Mouse (Mus musculus) kidney, embryonic 16.5 days (tissue): ENCODE measurements at regions not wholly inside any gene's neighbourhood (a gene's known extent, or its start where the extent isn't known, plus 50 kb on each side); places are given as distances from the start of the nearest gene placed in this dataset.

Experiments
- ATAC-seq: fragments of 200-750 bp; cut with Nextera tagmentation; 2 replicates; pipeline ENCODE4 v1.8.0; 2017; ENCODE audit warnings: moderate TSS enrichment; ENCODE audit not compliant: low FRiP score, low TSS enrichment
- H3K27ac ChIP-seq: fragments of 300-500 bp; sonication (generic); 2 replicates; pipeline ENCODE4 v1.5.1; 2014; ENCODE audit warnings: low read length
- H3K27me3 ChIP-seq: fragments of 300-500 bp; sonication (generic); 2 replicates; pipeline ENCODE4 v1.6.1; 2014; ENCODE audit warnings: low read length, control low read depth, mixed read lengths; ENCODE audit not compliant: insufficient read depth
- H3K36me3 ChIP-seq: fragments of 300-500 bp; sonication (generic); 2 replicates; pipeline ENCODE4 v1.6.1; 2014; ENCODE audit warnings: low read length, control low read depth, mixed read lengths; ENCODE audit not compliant: insufficient read depth
- H3K4me1 ChIP-seq: fragments of 300-500 bp; sonication (generic); 2 replicates; pipeline ENCODE4 v1.6.1; 2014; ENCODE audit warnings: low read length, control low read depth, mixed read lengths; ENCODE audit not compliant: insufficient read depth
- H3K4me2 ChIP-seq: fragments of 300-500 bp; sonication (generic); replicated peaks from 2 replicates; pipeline ENCODE4 v1.6.1; 2014; ENCODE audit warnings: low read depth, low read length
- H3K4me3 ChIP-seq: fragments of 300-500 bp; sonication (generic); 2 replicates; pipeline ENCODE4 v1.5.1; 2014; ENCODE audit warnings: mild to moderate bottlenecking, low read length
- H3K9ac ChIP-seq: fragments of 300-500 bp; sonication (generic); replicated peaks from 2 replicates; pipeline ENCODE4 v1.6.1; 2014; ENCODE audit warnings: low read length
- H3K9me3 ChIP-seq: fragments of 300-500 bp; sonication (generic); 2 replicates; pipeline ENCODE4 v1.6.1; 2016; ENCODE audit warnings: low read length, control low read depth
- WGBS: fragments of 180-500 bp; shearing (Covaris S2); extraction: QIAGEN DNeasy Blood & Tissue Kit; methylation state at CpG from one replicate; pipeline ENCODE4 v1.1.7; 2014; 5-methylcytosine and 5-hydroxymethylcytosine counted together

DNA sequence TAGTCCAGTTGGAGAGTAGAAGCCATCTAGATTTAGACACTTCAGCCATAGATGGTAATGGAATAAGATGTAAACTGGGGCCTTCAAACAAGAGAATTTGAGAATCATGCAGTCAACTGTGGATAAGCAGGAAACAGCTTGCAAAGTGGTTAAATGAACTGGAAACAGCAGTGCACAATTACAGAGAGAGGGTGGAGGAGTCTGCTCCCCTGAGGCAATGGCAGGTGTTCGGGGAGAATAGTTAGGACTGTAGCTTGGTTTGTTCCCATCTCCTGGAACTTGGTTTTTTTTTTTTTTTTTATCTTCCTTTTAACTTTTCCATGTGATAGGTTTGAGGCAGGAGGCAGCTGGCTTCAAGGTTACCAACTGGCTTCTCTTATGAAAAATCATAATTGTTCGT is 165.1 kb upstream of the Ell2 start:
- peak; percentile 76 for ATAC-seq
- H3K36me3 ChIP-seq: no peaks in the 10 kb centered on the region
- no peaks in the 10 kb centered on the region for H3K9me3 ChIP-seq
- WGBS: 56% methylated on average over 2 of the region's 2 CpGs
- H3K4me1 ChIP-seq: peaks cover 15% of the 10 kb centered on the region
- H3K27me3 ChIP-seq: no peaks in the 10 kb centered on the region
- no peak overlapping the region for H3K9ac ChIP-seq
- H3K4me2 ChIP-seq: no peak overlapping the region
- no peak overlapping the region for H3K4me3 ChIP-seq
- no peak overlapping the region for H3K27ac ChIP-seq

DNA sequence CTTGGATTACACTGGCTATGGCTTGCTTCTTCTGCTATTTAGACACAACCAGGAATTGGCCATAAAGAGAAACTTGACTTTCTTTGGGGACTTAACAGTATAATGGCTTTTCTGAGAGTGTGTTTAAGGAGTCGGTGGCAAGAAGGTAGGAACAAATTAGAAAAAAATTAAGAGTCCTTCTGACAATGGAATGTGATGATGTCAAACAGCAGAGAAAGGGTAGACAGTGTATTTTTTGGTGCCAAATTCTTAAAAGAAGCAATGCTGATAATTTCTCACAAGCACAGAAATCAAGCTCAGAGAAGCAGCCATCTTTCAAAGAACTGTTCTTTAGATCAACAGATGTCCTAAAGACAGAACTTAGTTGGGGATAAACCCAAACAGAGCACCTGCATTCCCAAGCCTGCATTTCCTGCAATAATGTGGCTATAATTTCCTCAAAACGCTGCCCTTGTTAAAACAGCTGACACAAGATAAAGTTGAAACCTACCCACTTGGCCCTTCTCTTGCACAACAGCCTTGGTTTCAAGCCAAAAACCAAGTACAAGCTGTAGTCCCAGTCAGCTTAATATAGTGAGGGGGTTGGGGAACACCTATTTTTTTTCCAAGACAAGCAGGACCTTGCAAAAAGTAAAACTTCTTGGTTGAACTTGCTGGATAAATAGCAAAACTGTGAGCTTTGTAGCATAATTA is 164.2 kb upstream of the Ell2 start:
- Histone ChIP-seq H3K4me3 (no peak overlapping the region), H3K27ac (no peak overlapping the region), H3K9ac (no peak overlapping the region), H3K4me1 (peaks cover 15% of the 10 kb centered on the region), H3K27me3 (no peaks in the 10 kb centered on the region), H3K36me3 (no peaks in the 10 kb centered on the region), H3K4me2 (no peak overlapping the region), H3K9me3 (no peaks in the 10 kb centered on the region)
- 60% methylated on average over 2 of the region's 2 CpGs for WGBS
- ATAC-seq: no peak

DNA sequence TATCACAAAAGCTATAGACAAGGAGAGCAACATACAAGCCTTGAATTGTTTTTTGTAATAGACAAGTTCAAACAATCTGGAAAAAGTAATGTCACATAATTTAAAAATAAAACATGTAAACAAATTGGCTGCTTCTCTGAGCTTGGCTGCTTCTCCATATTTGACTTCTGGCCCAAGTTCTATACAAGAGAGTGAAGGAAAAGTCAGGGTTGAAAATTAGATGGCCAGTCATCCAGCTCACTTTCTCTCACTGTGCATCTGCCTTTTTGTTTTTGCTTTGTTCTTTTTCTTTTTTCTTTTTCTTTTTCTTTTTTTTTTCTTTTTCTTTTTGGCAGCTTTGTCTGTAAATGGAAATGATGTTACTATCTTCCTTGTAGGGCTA is 163.6 kb upstream of the Ell2 start:
- H3K9me3 ChIP-seq: no peaks in the 10 kb centered on the region
- no peaks in the 10 kb centered on the region for H3K27me3 ChIP-seq
- no peak for ATAC-seq
- no peak overlapping the region for H3K9ac ChIP-seq
- H3K4me2 ChIP-seq: no peak overlapping the region
- H3K27ac ChIP-seq: no peak overlapping the region
- H3K36me3 ChIP-seq: no peaks in the 10 kb centered on the region
- H3K4me3 ChIP-seq: no peak overlapping the region
- H3K4me1 ChIP-seq: peaks cover 15% of the 10 kb centered on the region

DNA sequence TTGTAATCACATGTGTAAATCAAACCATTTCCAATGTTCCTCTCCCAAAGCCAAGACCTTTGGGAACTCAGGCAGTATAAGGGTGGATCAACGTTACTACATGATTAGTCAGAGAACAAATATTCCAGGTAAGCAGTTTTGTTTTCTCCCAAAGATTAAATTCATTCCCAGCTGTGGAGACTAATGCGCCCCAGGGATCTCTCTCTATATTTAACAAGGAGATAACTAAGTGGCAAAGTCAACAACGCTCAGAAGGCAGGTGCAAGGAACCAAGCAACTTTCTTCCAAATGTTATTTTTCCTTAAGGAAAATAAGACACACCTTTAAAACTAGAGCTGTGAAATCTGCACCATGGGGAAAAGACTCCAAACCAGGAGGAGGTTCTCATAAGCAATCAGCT is 163.0 kb upstream of the Ell2 start:
- no peaks in the 10 kb centered on the region for H3K27me3 ChIP-seq
- 65% methylated on average over 3 of the region's 3 CpGs for WGBS
- H3K9me3 ChIP-seq: no peaks in the 10 kb centered on the region
- no peak overlapping the region for H3K9ac ChIP-seq
- no peak overlapping the region for H3K4me2 ChIP-seq
- ATAC-seq: no peak
- H3K4me3 ChIP-seq: no peak overlapping the region
- no peak overlapping the region for H3K27ac ChIP-seq
- H3K36me3 ChIP-seq: no peaks in the 10 kb centered on the region
- H3K4me1 ChIP-seq: peaks cover 15% of the 10 kb centered on the region

DNA sequence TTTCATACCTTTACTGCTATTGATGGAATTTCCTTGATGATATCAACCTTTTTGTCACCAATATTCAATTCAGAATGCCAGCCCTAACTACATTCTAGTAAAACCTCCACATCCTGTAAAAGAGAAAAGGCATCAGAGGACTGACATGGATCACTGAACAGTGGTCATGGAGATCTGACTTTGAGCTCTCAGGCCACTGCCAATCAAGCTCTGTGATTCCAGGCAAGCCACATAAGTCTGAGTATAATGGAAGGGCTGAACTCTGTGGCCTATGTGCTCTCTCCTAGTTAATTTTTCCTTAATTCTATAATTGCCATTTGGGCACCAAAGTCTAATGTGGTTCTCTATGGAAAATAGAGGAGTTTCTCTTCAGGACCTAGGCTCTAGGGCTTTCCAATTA is 161.8 kb upstream of the Ell2 start:
- no peak overlapping the region for H3K4me3 ChIP-seq

DNA sequence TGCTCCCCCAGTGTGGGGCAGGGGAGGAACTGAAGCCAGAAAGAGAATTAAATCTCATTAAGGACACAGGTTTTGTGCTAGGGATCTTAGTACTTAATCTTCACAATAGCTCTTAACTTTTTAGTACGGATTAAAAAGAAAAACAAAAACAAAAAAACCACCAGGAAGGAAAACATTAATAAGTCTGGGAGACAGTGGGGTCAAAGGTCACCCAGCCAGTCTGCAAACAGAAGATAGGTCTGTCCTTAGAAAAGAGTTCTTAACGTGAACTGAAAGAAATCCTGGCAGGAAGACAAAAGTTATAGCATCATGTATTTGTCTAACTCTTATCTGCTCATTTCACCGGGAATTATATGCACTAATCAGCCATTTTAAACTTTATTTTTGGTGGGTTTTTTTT is 158.8 kb upstream of the Ell2 start:
- WGBS: 25% methylated on average over 3 of the region's 3 CpGs
- Histone ChIP-seq H3K4me3 (no peak overlapping the region), H3K27me3 (no peaks in the 10 kb centered on the region), H3K9ac (no peak overlapping the region), H3K9me3 (no peaks in the 10 kb centered on the region), H3K4me1 (0 out of 2 replicates have a peak, but pooled peaks cover 7% of the 10 kb centered on the region), H3K4me2 (no peak overlapping the region), H3K36me3 (no peaks in the 10 kb centered on the region), H3K27ac (no peak overlapping the region)
- no peak for ATAC-seq

More for the DNA sequence above, 161.8 kb upstream of the Ell2 start:
- Histone ChIP-seq H3K9ac (no peak overlapping the region), H3K27me3 (no peaks in the 10 kb centered on the region), H3K36me3 (no peaks in the 10 kb centered on the region), H3K27ac (peak overlapping the region; percentile 53; the same call in 1 of the 2 replicates), H3K9me3 (no peaks in the 10 kb centered on the region), H3K4me2 (no peak overlapping the region), H3K4me1 (peaks cover 15% of the 10 kb centered on the region)
- peak; percentile 95 for ATAC-seq

DNA sequence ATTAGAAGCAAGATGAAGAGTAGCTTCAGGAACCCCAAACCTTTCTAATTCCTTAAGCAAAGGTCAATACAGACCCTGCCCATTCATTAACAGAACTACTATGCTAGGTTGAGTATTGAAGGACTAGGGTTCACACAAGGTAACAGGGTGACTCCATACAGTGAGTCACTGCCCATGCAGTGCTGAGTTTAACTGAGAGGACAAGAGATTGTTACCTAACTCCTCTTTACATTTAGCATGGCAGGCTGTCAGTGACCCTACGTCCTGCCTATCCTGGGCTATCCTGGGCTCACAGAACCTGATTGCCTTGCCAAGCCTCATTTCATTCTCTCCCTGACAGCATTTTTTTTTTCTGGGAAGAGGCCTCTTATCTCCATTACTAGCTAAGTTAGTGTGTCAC is 127.6 kb upstream of the Ell2 start:
- H3K27me3 ChIP-seq: no peaks in the 10 kb centered on the region
- no peaks in the 10 kb centered on the region for H3K4me1 ChIP-seq
- ATAC-seq: no peak
- no peak overlapping the region for H3K9ac ChIP-seq
- no peak overlapping the region for H3K4me3 ChIP-seq
- WGBS: 67% methylated on average over 1 of the region's 1 CpGs
- H3K4me2 ChIP-seq: no peak overlapping the region
- H3K9me3 ChIP-seq: no peaks in the 10 kb centered on the region
- no peak overlapping the region for H3K27ac ChIP-seq
- no peaks in the 10 kb centered on the region for H3K36me3 ChIP-seq

DNA sequence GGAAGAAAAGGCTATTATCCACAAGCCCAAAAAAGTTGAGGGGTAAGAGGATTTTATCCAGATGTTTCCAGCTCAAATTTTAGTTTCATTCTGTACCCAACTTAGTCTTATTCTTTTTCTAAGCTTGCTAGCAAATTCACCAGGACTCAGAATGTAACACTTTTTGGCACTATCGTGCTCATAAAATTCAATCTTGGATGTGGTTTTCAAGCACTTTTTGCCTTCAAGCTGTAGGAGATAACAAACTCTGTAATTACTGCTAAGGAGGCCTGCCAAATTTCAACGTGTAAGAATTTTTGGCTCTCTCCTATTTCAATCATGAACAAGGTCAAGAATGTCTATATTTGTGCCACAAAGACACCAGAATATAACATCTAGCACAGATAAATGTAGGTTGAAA is 115.7 kb upstream of the Ell2 start:
- Histone ChIP-seq H3K9me3 (no peaks in the 10 kb centered on the region), H3K36me3 (no peaks in the 10 kb centered on the region), H3K27me3 (no peaks in the 10 kb centered on the region), H3K9ac (no peak overlapping the region), H3K4me1 (no peaks in the 10 kb centered on the region), H3K4me3 (no peak overlapping the region), H3K4me2 (no peak overlapping the region), H3K27ac (no peak overlapping the region)
- no peak for ATAC-seq
- WGBS: 73% methylated on average over 2 of the region's 2 CpGs

DNA sequence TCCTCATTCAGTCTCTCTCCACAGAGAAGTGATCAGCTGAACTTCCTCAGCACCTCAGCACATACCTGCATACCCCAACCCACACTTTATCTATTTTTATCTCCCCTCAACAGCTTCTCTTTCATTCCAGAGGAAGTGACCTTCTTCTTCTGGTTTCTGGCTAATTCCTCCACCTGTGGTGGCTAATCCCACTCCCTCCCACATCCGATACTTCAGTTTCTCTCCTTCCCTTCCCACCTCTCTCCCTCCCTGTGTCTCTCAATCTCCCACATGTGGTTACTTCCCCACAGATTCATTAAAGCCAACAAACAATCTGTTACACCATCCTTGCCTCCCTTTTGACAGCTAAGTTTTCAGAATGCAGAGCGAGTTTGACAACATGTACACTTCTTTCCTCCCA is 109.7 kb upstream of the Ell2 start:
- no peak for ATAC-seq
- no peaks in the 10 kb centered on the region for H3K27me3 ChIP-seq
- H3K9ac ChIP-seq: no peak overlapping the region
- H3K9me3 ChIP-seq: no peaks in the 10 kb centered on the region
- 89% methylated on average over 2 of the region's 2 CpGs for WGBS
- no peak overlapping the region for H3K4me3 ChIP-seq
- H3K4me1 ChIP-seq: no peaks in the 10 kb centered on the region
- H3K36me3 ChIP-seq: no peaks in the 10 kb centered on the region
- H3K27ac ChIP-seq: no peak overlapping the region
- no peak overlapping the region for H3K4me2 ChIP-seq

DNA sequence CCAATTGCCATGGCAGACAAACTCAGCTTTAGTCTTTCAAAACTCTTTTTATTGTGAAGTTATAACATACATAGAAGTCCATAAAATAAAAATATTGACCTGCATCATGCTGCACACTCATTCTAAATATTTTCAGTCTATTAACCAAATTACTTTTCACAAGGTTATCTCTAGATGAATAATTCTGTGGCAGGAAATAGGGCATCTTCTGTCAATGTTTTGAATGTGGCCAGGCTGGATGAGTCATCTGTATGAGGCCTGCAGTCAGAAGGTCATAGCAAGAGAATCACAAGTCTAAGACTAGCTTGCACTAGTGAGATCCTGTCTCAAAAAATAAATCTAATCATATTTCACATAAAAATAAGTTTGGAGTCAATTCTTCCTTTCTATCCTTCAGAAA is 108.4 kb upstream of the Ell2 start:
- H3K9ac ChIP-seq: no peak overlapping the region
- ATAC-seq: no peak
- H3K4me3 ChIP-seq: no peak overlapping the region
- H3K27ac ChIP-seq: no peak overlapping the region
- H3K36me3 ChIP-seq: no peaks in the 10 kb centered on the region
- no peaks in the 10 kb centered on the region for H3K27me3 ChIP-seq
- no peak overlapping the region for H3K4me2 ChIP-seq
- H3K4me1 ChIP-seq: no peaks in the 10 kb centered on the region
- no peaks in the 10 kb centered on the region for H3K9me3 ChIP-seq
